Mouse (Mus musculus) heart, adult 2 months (tissue): ENCODE results near the gene Klrb1a.

Experiments
- CTCF ChIP-seq: fragments of 200-600 bp; IDR thresholded peaks from 2 replicates; pipeline ENCODE4 v1.8.1; 2022; ENCODE audit warnings: antibody characterized with exemption, mild to moderate bottlenecking, moderate library complexity
- POLR2A ChIP-seq: fragments of 200-500 bp; IDR thresholded peaks from 2 replicates; pipeline ENCODE4 v1.6.1; 2011; ENCODE audit warnings: mild to moderate bottlenecking, low read depth, low read length, control low read depth; ENCODE audit not compliant: insufficient read depth

GRCm38 (mm10) chr6:128643999-128644398 is 20.7 kb upstream of the Klrb1a start:
- TF ChIP-seq CTCF = no peak
- TF ChIP-seq POLR2A = no peak
